25 mouse cellular contexts compared by ENCODE assay signal in the genomic region with DNA sequence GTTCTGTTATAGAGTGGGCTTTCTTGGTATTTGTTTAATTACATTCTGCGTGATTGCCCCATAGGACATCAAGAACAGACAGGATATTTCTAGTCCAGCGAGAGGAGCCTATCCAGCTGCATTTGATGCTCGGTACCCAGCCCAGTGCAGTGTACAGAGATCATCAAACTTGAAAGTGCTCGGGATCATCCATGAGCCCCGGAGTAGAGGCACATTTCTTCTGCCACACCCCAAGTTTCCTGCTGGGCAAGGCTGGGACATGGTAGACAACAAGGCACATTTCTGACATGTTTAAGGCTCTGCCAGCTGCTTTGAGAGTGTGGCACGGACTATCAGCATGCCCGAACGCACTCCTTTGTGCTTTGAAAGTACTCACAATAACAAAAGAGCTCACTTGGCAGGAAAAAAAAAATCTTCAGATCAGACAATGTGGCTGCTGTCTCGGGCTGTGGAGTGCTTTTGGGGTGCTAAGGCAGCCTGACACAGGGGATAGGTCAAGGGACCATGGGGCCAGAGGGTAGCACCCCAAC.
DNase-seq lines count a peak whose midpoint lies in the region; ATAC-seq lines count a peak whose summit lies in the region.
"Had no signal": no experiment of that assay in that cellular context is flagged by ENCODE, and none has a peak within 500 bp of the region (broad histone marks: within the 10 kb centered on the region; RNA-seq: fewer than 3 reads in every experiment).

No protein-coding gene starts in this region.

- no peaks in the 10 kb centered on the region for H3K36me3 ChIP-seq in heart, embryonic 13.5 days
- H3K36me3 ChIP-seq in heart, embryonic 11.5 days (ENCODE audit: control insufficient read depth, insufficient read depth, low read length), result no peaks in the 10 kb centered on the region
- H3K36me3 ChIP-seq in neural tube, embryonic 13.5 days, result no peaks in the 10 kb centered on the region
- no peaks in the 10 kb centered on the region for H3K36me3 ChIP-seq in neural tube, embryonic 15.5 days
- H3K36me3 ChIP-seq in forebrain, embryonic 16.5 days (ENCODE audit: control insufficient read depth, insufficient read depth), result no peaks in the 10 kb centered on the region
- H3K36me3 ChIP-seq: embryonic facial prominence, embryonic 15.5 days; G1E; hindbrain, embryonic 10.5 days; limb, embryonic 15.5 days had no signal

- DNase-seq in embryo, embryonic 11 days, result no peak
- no peak for DNase-seq in testis, postnatal 10 days (ENCODE audit: low spot score)
- DNase-seq: adrenal gland, adult 2 months; B cell, adult 2 months; cerebellum, adult 2 months; kidney, adult 9 months; layer of hippocampus, adult 9-11 months; left cerebral cortex, postnatal 4 days; right cerebral cortex, postnatal 25 days; spleen, adult 18-20 months; thymus, postnatal 14 days had no signal

- peaks cover 30% of the 10 kb centered on the region for H3K4me1 ChIP-seq in heart, embryonic 13.5 days
- peaks cover 9% of the 10 kb centered on the region for H3K4me1 ChIP-seq in heart, embryonic 11.5 days (ENCODE audit: control insufficient read depth, insufficient read depth, low read length)
- peaks cover 24% of the 10 kb centered on the region for H3K4me1 ChIP-seq in neural tube, embryonic 13.5 days (replicated peaks)
- H3K4me1 ChIP-seq in neural tube, embryonic 15.5 days, result peaks cover 21% of the 10 kb centered on the region
- H3K4me1 ChIP-seq in forebrain, embryonic 16.5 days (replicated peaks; ENCODE audit: control insufficient read depth, insufficient read depth, low read length), result peaks cover 18% of the 10 kb centered on the region

- H3K9me3 ChIP-seq in heart, embryonic 13.5 days, result no peaks in the 10 kb centered on the region
- no peaks in the 10 kb centered on the region for H3K9me3 ChIP-seq in heart, embryonic 11.5 days (replicated peaks; ENCODE audit: control insufficient read depth, low read length)
- H3K9me3 ChIP-seq in neural tube, embryonic 13.5 days, result no peaks in the 10 kb centered on the region
- H3K9me3 ChIP-seq in neural tube, embryonic 15.5 days (replicated peaks), result no peaks in the 10 kb centered on the region
- no peaks in the 10 kb centered on the region for H3K9me3 ChIP-seq in forebrain, embryonic 16.5 days (ENCODE audit: control insufficient read depth, low read length)
- H3K9me3 ChIP-seq: embryonic facial prominence, embryonic 15.5 days; G1E; hindbrain, embryonic 10.5 days; limb, embryonic 15.5 days had no signal

- no peak overlapping the region for H3K4me3 ChIP-seq in heart, embryonic 13.5 days
- no peak overlapping the region for H3K4me3 ChIP-seq in heart, embryonic 11.5 days (ENCODE audit: low read depth, low read length)
- H3K4me3 ChIP-seq in neural tube, embryonic 13.5 days, result no peak overlapping the region
- H3K4me3 ChIP-seq in neural tube, embryonic 15.5 days (replicated peaks), result no peak overlapping the region
- H3K4me3 ChIP-seq in forebrain, embryonic 16.5 days (replicated peaks; ENCODE audit: low read length), result no peak overlapping the region
- H3K4me3 ChIP-seq: embryonic facial prominence, embryonic 15.5 days; hindbrain, embryonic 10.5 days; limb, embryonic 15.5 days; myocyte had no signal

- H3K9ac ChIP-seq in heart, embryonic 13.5 days, result no peak overlapping the region
- H3K9ac ChIP-seq in heart, embryonic 11.5 days (ENCODE audit: low read depth, low read length), result no peak overlapping the region
- H3K9ac ChIP-seq in neural tube, embryonic 13.5 days, result no peak overlapping the region
- H3K9ac ChIP-seq in neural tube, embryonic 15.5 days (replicated peaks), result no peak overlapping the region
- H3K9ac ChIP-seq in forebrain, embryonic 16.5 days (replicated peaks; ENCODE audit: low read depth, low read length), result no peak overlapping the region
- H3K9ac ChIP-seq: embryonic facial prominence, embryonic 15.5 days; limb, embryonic 15.5 days; liver, embryonic 14.5 days; lung, embryonic 14.5 days had no signal

- H3K27me3 ChIP-seq in heart, embryonic 13.5 days (replicated peaks), result no peaks in the 10 kb centered on the region
- H3K27me3 ChIP-seq in heart, embryonic 11.5 days (ENCODE audit: control insufficient read depth, insufficient read depth, low read length), result no peaks in the 10 kb centered on the region
- H3K27me3 ChIP-seq in neural tube, embryonic 13.5 days, result no peaks in the 10 kb centered on the region
- H3K27me3 ChIP-seq in neural tube, embryonic 15.5 days (replicated peaks), result no peaks in the 10 kb centered on the region
- no peaks in the 10 kb centered on the region for H3K27me3 ChIP-seq in forebrain, embryonic 16.5 days (replicated peaks; ENCODE audit: control insufficient read depth, insufficient read depth, low read length)
- H3K27me3 ChIP-seq: CH12.LX; embryonic facial prominence, embryonic 15.5 days; limb, embryonic 15.5 days had no signal

- no peak overlapping the region for H3K4me2 ChIP-seq in heart, embryonic 13.5 days
- H3K4me2 ChIP-seq in heart, embryonic 11.5 days, result no peak overlapping the region
- no peak overlapping the region for H3K4me2 ChIP-seq in neural tube, embryonic 13.5 days
- no peak overlapping the region for H3K4me2 ChIP-seq in neural tube, embryonic 15.5 days
- H3K4me2 ChIP-seq in forebrain, embryonic 16.5 days (ENCODE audit: low read length), result no peak overlapping the region
- H3K4me2 ChIP-seq: embryonic facial prominence, embryonic 15.5 days; limb, embryonic 15.5 days; lung, embryonic 14.5 days had no signal

- WGBS in heart, embryonic 13.5 days, result 71% methylated on average over 9 of the region's 9 CpGs
- 80% methylated on average over 9 of the region's 9 CpGs for WGBS in heart, embryonic 11.5 days (ENCODE audit: insufficient replicate concordance)
- 42% methylated on average over 9 of the region's 9 CpGs for WGBS in neural tube, embryonic 13.5 days
- 32% methylated on average over 9 of the region's 9 CpGs for WGBS in neural tube, embryonic 15.5 days
- 31% methylated on average over 9 of the region's 9 CpGs for WGBS in forebrain, embryonic 16.5 days

- ATAC-seq in heart, embryonic 13.5 days (ENCODE audit: extremely low read depth, insufficient number of reproducible peaks, low FRiP score, low TSS enrichment), result no peak
- no peak for ATAC-seq in heart, embryonic 11.5 days (replicated peaks; ENCODE audit: insufficient number of reproducible peaks, low FRiP score, low TSS enrichment)
- no peak for ATAC-seq in neural tube, embryonic 13.5 days (ENCODE audit: low read depth)
- no peak for ATAC-seq in neural tube, embryonic 15.5 days (ENCODE audit: low FRiP score)
- 0 out of 2 replicates have a peak, but pooled peaks have one; percentile 24 for ATAC-seq in forebrain, embryonic 16.5 days
- ATAC-seq: hindbrain, postnatal 0 days had no signal

- H3K27ac ChIP-seq in heart, embryonic 13.5 days (replicated peaks), result peak overlapping the region; percentile 73
- no peak overlapping the region for H3K27ac ChIP-seq in heart, embryonic 11.5 days (ENCODE audit: low read depth, low read length)
- peak overlapping the region; percentile 64 for H3K27ac ChIP-seq in neural tube, embryonic 13.5 days (replicated peaks)
- H3K27ac ChIP-seq in neural tube, embryonic 15.5 days (replicated peaks), result no peak overlapping the region
- H3K27ac ChIP-seq in forebrain, embryonic 16.5 days (ENCODE audit: low read length), result no peak overlapping the region
- H3K27ac ChIP-seq: embryonic facial prominence, embryonic 15.5 days; hindbrain, embryonic 10.5 days; hindbrain, postnatal 0 days; limb, embryonic 15.5 days; liver, embryonic 14.5 days had no signal

Comparison
In these comparisons a context has a peak if more than half of its experiments do, and no peak if none do; other contexts are left out.
1. H3K27ac ChIP-seq: peak in heart, embryonic 13.5 days (single experiment) and neural tube, embryonic 13.5 days (single experiment); none in heart, embryonic 11.5 days (single experiment), neural tube, embryonic 15.5 days (single experiment) and forebrain, embryonic 16.5 days (single experiment).